Mouse (Mus musculus): ENCODE data around the gene Spsb1. TPM values are rescaled to one million over a fixed set of nuclear protein-coding genes. Genes with fewer than 3 reads are reported as not detected.

Spsb1 gene
- total and polyA plus RNA-seq, 2 experiments from 2014 or later, result 6.2 to 7.3 TPM

- no peak overlapping the region for H3K4me3 ChIP-seq (ENCODE audit: low read depth, low read length)
- H3K27ac ChIP-seq (ENCODE audit: low read depth, low read length), result no peak overlapping the region
- no peaks in the 10 kb centered on the region for H3K4me1 ChIP-seq (ENCODE audit: insufficient read depth)
- no peaks in the 10 kb centered on the region for H3K36me3 ChIP-seq (ENCODE audit: insufficient read depth)
- TF ChIP-seq CTCF (IDR thresholded peaks at IDR 0.05; ENCODE audit: low read depth), result no peak
- ATAC-seq, result no peak
- H3K9ac ChIP-seq, result no peak overlapping the region
- no peak for DNase-seq
- no peaks in the 10 kb centered on the region for H3K27me3 ChIP-seq (ENCODE audit: insufficient read depth, low read length)
- WGBS, result 78% methylated on average over 14 of the region's 14 CpGs
- H3K4me2 ChIP-seq (ENCODE audit: low read depth), result no peak overlapping the region
- no peaks in the 10 kb centered on the region for H3K9me3 ChIP-seq (ENCODE audit: low read length)
Observed at GRCm38 (mm10) chr4:149998786-149999509, 44.1 kb upstream of the Spsb1 start.

GRCm38 (mm10) chr4:149997999-149998398, 43.2 kb upstream of the Spsb1 start:
- no peaks in the 10 kb centered on the region for H3K27me3 ChIP-seq (ENCODE audit: insufficient read depth, low read length)
- DNase-seq, result no peak
- no peak overlapping the region for H3K9ac ChIP-seq
- H3K27ac ChIP-seq (ENCODE audit: low read depth, low read length), result no peak overlapping the region
- H3K9me3 ChIP-seq (ENCODE audit: low read length), result no peaks in the 10 kb centered on the region
- H3K4me1 ChIP-seq (ENCODE audit: insufficient read depth), result no peaks in the 10 kb centered on the region
- ATAC-seq, result no peak
- H3K4me3 ChIP-seq (ENCODE audit: low read depth, low read length), result no peak overlapping the region
- TF ChIP-seq CTCF (IDR thresholded peaks at IDR 0.05; ENCODE audit: low read depth), result no peak
- H3K36me3 ChIP-seq (ENCODE audit: insufficient read depth), result no peaks in the 10 kb centered on the region
- WGBS, result 81% methylated on average over 10 of the region's 10 CpGs
- H3K4me2 ChIP-seq (ENCODE audit: low read depth), result no peak overlapping the region

- no peaks in the 10 kb centered on the region for H3K4me1 ChIP-seq (ENCODE audit: insufficient read depth)
- WGBS, result 76% methylated on average over 7 of the region's 7 CpGs
- H3K36me3 ChIP-seq (ENCODE audit: insufficient read depth), result no peaks in the 10 kb centered on the region
- TF ChIP-seq CTCF (IDR thresholded peaks at IDR 0.05; ENCODE audit: low read depth), result no peak
- H3K9me3 ChIP-seq (ENCODE audit: low read length), result no peaks in the 10 kb centered on the region
- DNase-seq (no peak), ATAC-seq (no peak)
- H3K4me2 ChIP-seq (ENCODE audit: low read depth), result no peak overlapping the region
- no peak overlapping the region for H3K4me3 ChIP-seq (ENCODE audit: low read depth, low read length)
- H3K9ac ChIP-seq, result no peak overlapping the region
- no peak overlapping the region for H3K27ac ChIP-seq (ENCODE audit: low read depth, low read length)
- H3K27me3 ChIP-seq (ENCODE audit: insufficient read depth, low read length), result no peaks in the 10 kb centered on the region
Observed at GRCm38 (mm10) chr4:149996440-149996839, 41.6 kb upstream of the Spsb1 start.

- ATAC-seq, result no peak
- no peak overlapping the region for H3K27ac ChIP-seq (ENCODE audit: low read depth, low read length)
- WGBS, result 93% methylated on average over 7 of the region's 7 CpGs
Observed at GRCm38 (mm10) chr4:149995911-149996310, 41.1 kb upstream of the Spsb1 start.

GRCm38 (mm10) chr4:149994218-149994617, 39.4 kb upstream of the Spsb1 start:
- H3K4me1 ChIP-seq (ENCODE audit: insufficient read depth), result peaks cover 14% of the 10 kb centered on the region
- H3K9me3 ChIP-seq (ENCODE audit: low read length), result no peaks in the 10 kb centered on the region
- ATAC-seq, result no peak
- no peak overlapping the region for H3K4me2 ChIP-seq (ENCODE audit: low read depth)
- H3K4me3 ChIP-seq (ENCODE audit: low read depth, low read length), result no peak overlapping the region
- no peak overlapping the region for H3K27ac ChIP-seq (ENCODE audit: low read depth, low read length)
- no peaks in the 10 kb centered on the region for H3K36me3 ChIP-seq (ENCODE audit: insufficient read depth)
- H3K27me3 ChIP-seq (ENCODE audit: insufficient read depth, low read length), result no peaks in the 10 kb centered on the region
- H3K9ac ChIP-seq, result no peak overlapping the region
- TF ChIP-seq CTCF (IDR thresholded peaks at IDR 0.05; ENCODE audit: low read depth), result no peak
- DNase-seq, result no peak
- 91% methylated on average over 10 of the region's 10 CpGs for WGBS

More at GRCm38 (mm10) chr4:149995911-149996310, 41.1 kb upstream of the Spsb1 start:
- Histone ChIP-seq H3K9ac (no peak overlapping the region), H3K9me3 (ENCODE audit: low read length) (no peaks in the 10 kb centered on the region), H3K27me3 (ENCODE audit: insufficient read depth, low read length) (no peaks in the 10 kb centered on the region), H3K4me1 (ENCODE audit: insufficient read depth) (peaks cover under 1% of the 10 kb centered on the region; the same call in 1 of the 2 replicates), H3K4me2 (ENCODE audit: low read depth) (no peak overlapping the region), H3K36me3 (ENCODE audit: insufficient read depth) (no peaks in the 10 kb centered on the region), H3K4me3 (ENCODE audit: low read depth, low read length) (no peak overlapping the region)
- no peak for DNase-seq
- no peak for TF ChIP-seq CTCF (IDR thresholded peaks at IDR 0.05; ENCODE audit: low read depth)

GRCm38 (mm10) chr4:149992670-149993032, 37.8 kb upstream of the Spsb1 start:
- H3K9ac ChIP-seq, result no peak overlapping the region
- WGBS, result 91% methylated on average over 8 of the region's 8 CpGs
- TF ChIP-seq CTCF (IDR thresholded peaks at IDR 0.05; ENCODE audit: low read depth), result no peak
- no peaks in the 10 kb centered on the region for H3K36me3 ChIP-seq (ENCODE audit: insufficient read depth)
- DNase-seq (no peak), ATAC-seq (no peak)
- H3K4me1 ChIP-seq (ENCODE audit: insufficient read depth), result peaks cover 20% of the 10 kb centered on the region
- H3K27ac ChIP-seq (ENCODE audit: low read depth, low read length), result no peak overlapping the region
- H3K9me3 ChIP-seq (ENCODE audit: low read length), result no peaks in the 10 kb centered on the region
- no peak overlapping the region for H3K4me3 ChIP-seq (ENCODE audit: low read depth, low read length)
- no peak overlapping the region for H3K4me2 ChIP-seq (ENCODE audit: low read depth)
- H3K27me3 ChIP-seq (ENCODE audit: insufficient read depth, low read length), result no peaks in the 10 kb centered on the region

GRCm38 (mm10) chr4:149991755-149992669, 37.2 kb upstream of the Spsb1 start:
- no peak overlapping the region for H3K4me2 ChIP-seq (ENCODE audit: low read depth)
- no peaks in the 10 kb centered on the region for H3K36me3 ChIP-seq (ENCODE audit: insufficient read depth)
- no peak for DNase-seq
- WGBS, result 76% methylated on average over 13 of the region's 13 CpGs
- H3K4me1 ChIP-seq (ENCODE audit: insufficient read depth), result peaks cover 20% of the 10 kb centered on the region
- no peak overlapping the region for H3K9ac ChIP-seq
- H3K4me3 ChIP-seq (ENCODE audit: low read depth, low read length), result no peak overlapping the region
- no peak for TF ChIP-seq CTCF (IDR thresholded peaks at IDR 0.05; ENCODE audit: low read depth)
- no peak for ATAC-seq
- H3K9me3 ChIP-seq (ENCODE audit: low read length), result no peaks in the 10 kb centered on the region
- no peaks in the 10 kb centered on the region for H3K27me3 ChIP-seq (ENCODE audit: insufficient read depth, low read length)
- H3K27ac ChIP-seq (ENCODE audit: low read depth, low read length), result no peak overlapping the region
